Mouse (Mus musculus) lung, embryonic 14.5 days (tissue): ENCODE results near the gene Tprg. TPM values are rescaled to one million over a fixed set of nuclear protein-coding genes. Genes with fewer than 3 reads are reported as not detected.

ENCODE experiments used
- ATAC-seq: fragments of 200-750 bp; cut with Nextera tagmentation; 2 replicates; pipeline ENCODE4 v1.8.0; 2017; ENCODE audit warnings: mild to moderate bottlenecking, moderate TSS enrichment, moderate library complexity; ENCODE audit not compliant: insufficient read depth
- DNase-seq: peaks from one replicate; pipeline ENCODE4 v3.0.0-alpha.2; 2015
- H3K27ac ChIP-seq: fragments of 300-500 bp; sonication (generic); 2 replicates; pipeline ENCODE4 v1.5.1; 2014; ENCODE audit warnings: low read depth, mild to moderate bottlenecking, moderate library complexity
- H3K27me3 ChIP-seq: fragments of 300-500 bp; sonication (generic); 2 replicates; pipeline ENCODE4 v1.6.1; 2014; ENCODE audit warnings: low read length, control low read depth; ENCODE audit not compliant: insufficient read depth
- H3K36me3 ChIP-seq: fragments of 300-500 bp; sonication (generic); 2 replicates; pipeline ENCODE4 v1.6.1; 2014; ENCODE audit warnings: control low read depth; ENCODE audit not compliant: insufficient read depth
- H3K4me1 ChIP-seq: fragments of 300-500 bp; sonication (generic); 2 replicates; pipeline ENCODE4 v1.6.1; 2014; ENCODE audit warnings: antibody characterized with exemption, control low read depth; ENCODE audit not compliant: insufficient read depth
- H3K4me2 ChIP-seq: fragments of 300-500 bp; sonication (generic); 2 replicates; pipeline ENCODE4 v1.6.1; 2014; ENCODE audit warnings: mild to moderate bottlenecking
- H3K4me3 ChIP-seq: fragments of 300-500 bp; sonication (generic); 2 replicates; pipeline ENCODE4 v1.5.1; 2014; ENCODE audit warnings: low read depth, low read length
- H3K9ac ChIP-seq: fragments of 300-500 bp; sonication (generic); 2 replicates; pipeline ENCODE4 v1.6.1; 2014
- H3K9me3 ChIP-seq: fragments of 300-500 bp; sonication (generic); 2 replicates; pipeline ENCODE4 v1.6.1; 2016; ENCODE audit warnings: low read depth, low read length, control low read depth
- CTCF ChIP-seq: IDR thresholded peaks from 2 replicates; pipeline ENCODE4 v1.5.1; 2016; ENCODE audit warnings: antibody characterized with exemption, low read depth
- WGBS: fragments of 180-500 bp; shearing (Covaris S2); extraction: QIAGEN DNeasy Blood & Tissue Kit; methylation state at CpG from one replicate; pipeline ENCODE4 v1.1.7; 2014; 5-methylcytosine and 5-hydroxymethylcytosine counted together
- polyA plus RNA-seq: library from polyadenylated mRNA; unstranded; fragments of >200 nt; fragmentation: Nextera tagmentation; extraction: Ambion mirVana; gene quantifications from 2 replicates; pipeline ENCODE4 v1.2.1, GENCODE M21; 2014

The Tprg gene
- polyA plus RNA-seq, 1 experiment from 2014 or later = 0.28 TPM

- Histone ChIP-seq H3K9me3 (no peaks in the 10 kb centered on the region), H3K9ac (no peak overlapping the region), H3K36me3 (no peaks in the 10 kb centered on the region), H3K4me3 (no peak overlapping the region), H3K4me2 (no peak overlapping the region), H3K27ac (no peak overlapping the region), H3K4me1 (no peaks in the 10 kb centered on the region), H3K27me3 (no peaks in the 10 kb centered on the region)
- WGBS = 74% methylated on average over 3 of the region's 3 CpGs
- ATAC-seq = no peak
- no peak for DNase-seq
- no peak for TF ChIP-seq CTCF
These were observed 181.4 kb downstream of the Tprg start for GRCm38 (mm10) chr16:25468040-25468439.

GRCm38 (mm10) chr16:25468662-25469061, 182.0 kb downstream of the Tprg start:
- no peak for ATAC-seq
- WGBS = 13% methylated on average over 5 of the region's 5 CpGs
- H3K9me3 ChIP-seq = no peaks in the 10 kb centered on the region
- H3K36me3 ChIP-seq = no peaks in the 10 kb centered on the region
- DNase-seq = no peak
- no peak overlapping the region for H3K27ac ChIP-seq
- no peak for TF ChIP-seq CTCF
- H3K9ac ChIP-seq = no peak overlapping the region
- H3K4me2 ChIP-seq = no peak overlapping the region
- H3K4me1 ChIP-seq = no peaks in the 10 kb centered on the region
- H3K27me3 ChIP-seq = no peaks in the 10 kb centered on the region
- H3K4me3 ChIP-seq = no peak overlapping the region
